Mouse (Mus musculus) megakaryocyte, embryonic 14.5 days (primary cell): ENCODE data around the gene Dgat2. TPM values are rescaled to one million over a fixed set of nuclear protein-coding genes. Genes with fewer than 3 reads are reported as not detected.

Source experiments
- H3K27me3 ChIP-seq: replicated peaks from 2 replicates; pipeline ENCODE3; 2012; ENCODE audit warnings: inconsistent platforms
- H3K36me3 ChIP-seq: replicated peaks from 2 replicates; pipeline ENCODE3; 2012; ENCODE audit warnings: low read length, inconsistent platforms, mixed read lengths
- H3K4me1 ChIP-seq: 2 replicates; pipeline ENCODE4 v1.6.1; 2012; ENCODE audit warnings: inconsistent platforms
- H3K4me3 ChIP-seq: replicated peaks from 2 replicates; pipeline ENCODE3; 2012; ENCODE audit warnings: moderate library complexity, mild to moderate bottlenecking, inconsistent platforms
- H3K9me3 ChIP-seq: 2 replicates; pipeline ENCODE4 v1.6.1; 2012; ENCODE audit warnings: inconsistent platforms
- FLI1 ChIP-seq: IDR thresholded peaks from 2 replicates; pipeline ENCODE4 v1.6.1; 2012; ENCODE audit warnings: low read length, inconsistent platforms, mixed read lengths
- GATA1 ChIP-seq: IDR thresholded peaks from 3 replicates; pipeline ENCODE4 v1.6.1; 2012; ENCODE audit warnings: mixed read lengths, low read length, inconsistent platforms, borderline replicate concordance
- polyA plus RNA-seq: library from polyadenylated mRNA; stranded (reverse); fragments of >175 nt; gene quantifications from 2 replicates; pipeline ENCODE4 v1.2.3, GENCODE M21; 2012; ENCODE audit warnings: low replicate concordance; ENCODE audit not compliant: insufficient read depth

Gene Dgat2
- polyA plus RNA-seq, result 2.4 and 4.2 TPM in 2 replicates

- peaks cover 87% of the 10 kb centered on the region for H3K27me3 ChIP-seq
- peaks cover 8% of the 10 kb centered on the region for H3K9me3 ChIP-seq
- TF ChIP-seq GATA1, result no peak
- TF ChIP-seq FLI1, result no peak
- peak within 1 kb of the TSS; percentile 92 for H3K4me3 ChIP-seq
- H3K4me1 ChIP-seq, result peaks cover 14% of the 10 kb centered on the region
- no peaks in the 10 kb centered on the region for H3K36me3 ChIP-seq
Observed at GRCm38 (mm10) chr7:99182432-99183172, at the start of gene Dgat2. Gene Dgat2 (minus strand): TSS chr7:99182719.

- H3K27me3 ChIP-seq, result peaks cover 72% of the 10 kb centered on the region
- no peak overlapping the region for H3K4me3 ChIP-seq
- no peaks in the 10 kb centered on the region for H3K9me3 ChIP-seq
- H3K4me1 ChIP-seq, result no peaks in the 10 kb centered on the region
- no peaks in the 10 kb centered on the region for H3K36me3 ChIP-seq
- TF ChIP-seq GATA1 (no peak), FLI1 (no peak)
Observed at GRCm38 (mm10) chr7:99230061-99230747, 47.7 kb upstream of the Dgat2 start.

DNA sequence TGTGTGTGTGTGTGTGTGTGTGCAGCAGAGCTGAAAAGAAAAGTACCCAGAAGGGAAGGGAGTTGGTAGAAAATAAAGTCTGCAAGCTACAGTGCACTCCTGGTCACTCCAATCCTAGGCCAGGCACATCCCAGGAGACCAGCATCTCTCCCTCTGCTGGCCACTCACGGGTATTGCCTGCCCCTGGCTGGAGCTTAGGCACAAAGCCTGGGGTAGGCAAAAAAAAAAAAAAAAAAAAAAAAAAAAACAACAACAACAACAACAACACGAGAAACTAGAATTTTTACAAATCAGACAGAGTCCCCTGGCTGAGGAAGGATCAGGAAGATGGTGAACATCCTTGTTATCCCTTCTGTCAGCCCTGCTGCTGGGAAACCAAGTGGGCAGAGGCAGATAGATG is 46.9 kb upstream of the Dgat2 start:
- TF ChIP-seq GATA1 (no peak), FLI1 (no peak)
- no peaks in the 10 kb centered on the region for H3K36me3 ChIP-seq
- no peaks in the 10 kb centered on the region for H3K9me3 ChIP-seq
- no peak overlapping the region for H3K4me3 ChIP-seq
- no peaks in the 10 kb centered on the region for H3K4me1 ChIP-seq
- peaks cover 76% of the 10 kb centered on the region for H3K27me3 ChIP-seq

DNA sequence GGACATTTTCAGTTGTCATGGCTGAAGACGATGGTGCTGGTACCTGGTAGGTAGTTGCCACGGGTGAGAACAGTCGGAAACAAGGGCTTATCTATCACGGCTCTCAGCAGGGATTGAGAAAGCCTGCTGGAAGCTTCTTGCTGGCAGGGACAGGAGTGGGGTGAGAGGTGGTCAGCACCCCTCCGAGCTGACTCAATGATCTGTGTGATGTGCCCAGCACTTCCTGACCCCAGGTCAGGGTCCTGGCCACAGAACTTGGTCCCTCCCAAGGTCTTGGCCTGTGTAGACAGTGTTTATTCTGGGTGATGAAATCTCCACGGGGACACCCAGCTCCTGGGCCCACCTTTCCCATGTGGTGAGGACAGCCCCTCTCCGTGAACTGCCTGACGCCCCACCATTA is 46.3 kb upstream of the Dgat2 start:
- TF ChIP-seq GATA1 (no peak), FLI1 (no peak)
- H3K4me3 ChIP-seq, result no peak overlapping the region
- H3K27me3 ChIP-seq, result peaks cover 78% of the 10 kb centered on the region
- no peaks in the 10 kb centered on the region for H3K36me3 ChIP-seq
- no peaks in the 10 kb centered on the region for H3K4me1 ChIP-seq
- no peaks in the 10 kb centered on the region for H3K9me3 ChIP-seq

- Histone ChIP-seq H3K4me3 (no peak overlapping the region), H3K4me1 (no peaks in the 10 kb centered on the region), H3K27me3 (peaks cover 82% of the 10 kb centered on the region), H3K9me3 (no peaks in the 10 kb centered on the region), H3K36me3 (no peaks in the 10 kb centered on the region)
- TF ChIP-seq GATA1 (no peak), FLI1 (no peak)
Observed at GRCm38 (mm10) chr7:99227267-99227666, 44.7 kb upstream of the Dgat2 start.

DNA sequence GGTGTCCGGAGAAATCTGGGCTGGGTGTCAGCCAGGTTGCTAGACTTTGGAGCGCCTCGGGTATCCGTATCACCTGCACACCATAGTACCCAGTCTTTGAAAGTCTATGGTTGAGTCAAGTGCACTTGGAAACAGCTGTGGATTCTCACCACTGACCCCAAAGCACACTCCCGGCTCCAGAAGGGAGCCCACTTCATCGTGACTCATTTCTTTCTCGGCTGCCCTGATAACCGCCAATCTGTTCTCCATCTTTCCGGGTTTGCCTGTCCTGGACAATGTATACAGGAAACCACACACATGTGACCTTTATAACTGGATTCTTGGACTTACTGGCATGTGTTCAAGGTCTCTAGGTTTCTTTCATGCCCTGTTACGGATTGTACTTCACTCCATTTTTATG is 44.1 kb upstream of the Dgat2 start:
- no peaks in the 10 kb centered on the region for H3K4me1 ChIP-seq
- no peak overlapping the region for H3K4me3 ChIP-seq
- no peaks in the 10 kb centered on the region for H3K36me3 ChIP-seq
- peaks cover 82% of the 10 kb centered on the region for H3K27me3 ChIP-seq
- H3K9me3 ChIP-seq, result no peaks in the 10 kb centered on the region
- TF ChIP-seq GATA1, result no peak
- no peak for TF ChIP-seq FLI1

- Histone ChIP-seq H3K27me3 (peaks cover 87% of the 10 kb centered on the region), H3K4me1 (no peaks in the 10 kb centered on the region), H3K36me3 (no peaks in the 10 kb centered on the region), H3K9me3 (no peaks in the 10 kb centered on the region), H3K4me3 (no peak overlapping the region)
- TF ChIP-seq GATA1 (no peak), FLI1 (no peak)
Observed at GRCm38 (mm10) chr7:99225421-99225820, 42.9 kb upstream of the Dgat2 start.

GRCm38 (mm10) chr7:99224648-99225190 is 42.2 kb upstream of the Dgat2 start:
- Histone ChIP-seq H3K4me1 (no peaks in the 10 kb centered on the region), H3K27me3 (peaks cover 87% of the 10 kb centered on the region), H3K4me3 (no peak overlapping the region), H3K36me3 (no peaks in the 10 kb centered on the region), H3K9me3 (no peaks in the 10 kb centered on the region)
- TF ChIP-seq GATA1, result no peak
- no peak for TF ChIP-seq FLI1

GRCm38 (mm10) chr7:99224225-99224624 is 41.7 kb upstream of the Dgat2 start:
- H3K4me1 ChIP-seq, result no peaks in the 10 kb centered on the region
- peaks cover 91% of the 10 kb centered on the region for H3K27me3 ChIP-seq
- no peak for TF ChIP-seq GATA1
- TF ChIP-seq FLI1, result no peak
- no peak overlapping the region for H3K4me3 ChIP-seq
- no peaks in the 10 kb centered on the region for H3K36me3 ChIP-seq
- H3K9me3 ChIP-seq, result no peaks in the 10 kb centered on the region

DNA sequence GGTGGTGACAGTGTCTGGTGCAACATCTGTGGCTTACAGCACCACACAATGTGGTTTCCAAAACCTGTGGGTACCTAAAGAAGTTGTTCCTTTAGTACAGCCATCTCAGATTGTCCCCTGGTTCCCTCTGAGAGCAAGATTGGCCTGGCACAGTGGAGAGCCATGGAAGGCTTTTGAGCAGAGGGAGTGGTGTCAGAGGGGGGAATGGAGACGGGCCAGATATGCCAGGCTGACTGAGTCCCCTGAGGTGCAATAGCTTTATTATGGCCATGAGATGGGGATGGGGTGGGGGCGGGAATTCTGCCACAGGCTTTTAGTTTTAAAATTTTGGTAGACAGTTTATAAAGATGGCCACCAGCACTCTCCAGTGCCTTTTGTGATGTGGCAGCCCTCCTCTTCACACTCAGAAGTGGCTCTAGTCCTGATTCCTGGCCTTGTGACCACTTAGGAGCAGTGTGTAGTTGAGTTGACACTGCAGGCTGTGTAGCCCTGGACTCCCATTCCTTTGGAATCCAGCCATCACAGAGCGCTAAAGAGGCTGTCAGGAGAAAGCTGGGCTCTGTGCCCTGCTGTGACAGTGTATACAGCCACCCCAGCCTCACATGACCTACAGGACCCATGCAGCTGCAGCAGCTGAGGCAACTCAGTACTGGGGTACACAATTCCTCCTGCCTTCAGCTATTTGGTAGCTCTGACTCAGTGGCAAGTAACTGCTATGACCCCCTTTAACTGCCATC is 35.0 kb upstream of the Dgat2 start:
- H3K27me3 ChIP-seq, result peaks cover 85% of the 10 kb centered on the region
- H3K4me1 ChIP-seq, result no peaks in the 10 kb centered on the region
- H3K4me3 ChIP-seq, result no peak overlapping the region
- TF ChIP-seq FLI1 (no peak), GATA1 (no peak)
- H3K36me3 ChIP-seq, result no peaks in the 10 kb centered on the region
- no peaks in the 10 kb centered on the region for H3K9me3 ChIP-seq
